Mouse (Mus musculus) ovary, adult 18-20 months (tissue): ENCODE data around the gene Gnai3.
A peak's percentile ranks its signal among the peaks of the same experiment; 100 is the strongest.

Experiments
- DNase-seq: peaks from one replicate; pipeline ENCODE4 v3.0.0; 2022; ENCODE audit warnings: low spot score, mixed read lengths

Gnai3 gene

DNA sequence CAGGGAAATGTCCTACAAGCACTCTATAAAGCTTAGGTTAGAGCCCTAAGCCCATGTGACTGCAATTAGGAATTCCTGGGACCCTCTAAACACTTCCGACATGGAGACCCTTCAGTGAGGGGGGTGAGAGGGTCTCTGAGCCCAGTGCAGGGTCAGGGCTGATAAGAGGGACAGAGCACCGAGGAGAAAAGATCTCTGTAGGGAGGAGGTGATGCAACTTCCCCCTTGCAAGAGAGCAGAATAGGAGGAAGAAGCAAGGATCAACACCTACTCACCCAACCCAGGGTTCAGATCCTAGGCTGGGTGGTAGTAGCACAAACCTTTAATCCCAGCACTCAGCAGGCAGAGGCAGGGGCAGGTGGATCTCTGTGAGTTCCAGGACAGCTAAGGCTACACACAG lies 62.8 kb downstream of the Gnai3 start:
- DNase-seq = no peak

- no peak for DNase-seq
Measured at GRCm38 (mm10) chr3:108082251-108082875, 63.6 kb downstream of the Gnai3 start.

- no peak for DNase-seq
Measured at GRCm38 (mm10) chr3:108081681-108082080, 64.3 kb downstream of the Gnai3 start.

DNA sequence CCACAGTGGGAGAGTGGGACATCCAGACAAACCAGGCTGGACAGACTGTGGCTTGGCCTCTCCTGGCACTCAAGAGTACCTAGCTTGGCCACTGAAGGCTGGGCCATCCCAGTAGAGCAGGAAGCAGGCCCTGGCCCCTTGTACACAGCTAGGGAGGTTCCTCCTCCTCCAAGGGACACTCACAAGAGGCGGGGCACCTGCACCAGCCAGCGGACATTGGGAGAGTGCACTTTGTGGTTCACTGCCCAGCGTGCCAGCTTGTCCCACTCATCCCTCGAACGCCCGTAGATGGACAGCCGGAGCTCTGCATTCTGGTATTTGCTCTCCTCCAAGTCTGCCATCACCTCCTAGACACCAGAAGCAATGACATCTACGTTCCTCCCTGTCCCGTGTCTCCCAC lies 69.1 kb downstream of the Gnai3 start:
- no peak for DNase-seq

DNA sequence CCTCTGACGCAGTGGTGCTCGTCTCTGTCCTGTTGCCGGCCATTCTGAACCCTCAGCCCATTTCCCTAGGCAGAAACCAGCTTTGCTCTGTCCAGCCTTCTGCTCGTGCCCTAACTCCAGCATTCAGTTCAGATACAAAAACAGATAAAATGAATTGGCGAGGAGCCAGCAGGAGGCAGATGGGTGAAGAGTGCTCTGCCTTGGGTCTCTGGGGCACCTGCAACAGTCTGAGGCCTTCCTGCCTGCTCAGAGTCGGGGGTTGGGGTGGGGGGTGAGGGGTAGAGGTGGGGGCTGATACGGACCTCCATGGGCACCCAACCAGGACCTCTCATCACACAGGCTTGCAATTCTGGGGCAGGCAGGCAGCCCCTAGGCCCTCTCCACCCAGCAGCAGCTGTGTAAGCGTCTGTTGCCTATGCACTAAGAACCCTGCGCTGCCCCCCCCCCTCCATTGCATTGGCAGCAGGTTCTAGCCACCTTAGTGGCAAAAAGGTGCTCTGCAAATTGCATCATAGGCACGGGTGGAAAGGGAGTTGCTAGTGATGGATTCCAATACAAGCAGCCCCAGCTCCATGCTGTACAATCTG lies 72.9 kb downstream of the Gnai3 start:
- DNase-seq = no peak

DNA sequence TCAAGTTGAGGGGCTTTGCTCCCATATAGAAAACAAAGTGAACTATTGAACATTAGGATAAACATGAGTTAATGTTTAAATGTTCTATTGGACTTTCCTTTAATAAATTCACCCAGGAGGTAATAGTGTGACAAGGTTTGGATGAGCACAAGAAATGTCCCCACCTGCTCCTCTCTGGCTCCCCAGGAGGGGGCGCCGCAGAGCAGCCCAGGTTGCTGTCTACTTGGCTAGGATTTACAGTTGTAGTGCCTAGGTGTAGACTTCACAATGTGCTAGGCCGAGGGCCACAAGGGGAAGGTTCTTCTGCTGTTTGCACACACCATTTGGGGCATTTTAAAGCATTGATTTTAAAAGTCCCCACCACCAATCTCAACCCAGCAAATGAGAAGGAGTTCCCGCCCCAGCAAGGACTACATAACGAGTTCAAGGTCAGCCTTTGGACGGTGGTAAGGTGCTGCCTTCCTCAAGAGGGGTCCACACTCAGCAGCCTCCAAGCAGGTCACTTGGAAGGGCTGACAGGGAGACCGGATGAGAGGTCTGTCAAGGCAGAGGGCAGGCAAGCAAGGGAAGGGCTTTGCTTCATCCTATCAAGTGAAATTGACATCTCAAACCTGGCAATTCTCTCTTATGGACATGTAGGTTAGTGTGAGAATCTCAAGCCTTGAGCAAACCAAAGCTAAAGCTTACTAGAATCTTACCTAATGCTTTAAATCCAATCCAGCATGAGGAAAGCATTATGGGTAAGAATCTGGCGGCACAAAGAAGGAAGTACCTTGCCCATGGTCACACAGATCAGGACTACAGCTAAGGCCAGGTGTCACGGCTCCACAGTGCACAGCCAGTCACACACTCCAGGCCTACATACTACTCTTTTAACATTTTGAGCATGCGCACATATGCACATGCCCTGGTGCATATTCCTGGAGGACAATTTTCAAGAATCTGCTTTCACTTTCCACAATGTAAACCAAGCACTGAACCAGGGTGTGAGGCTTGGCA lies 75.4 kb downstream of the Gnai3 start:
- no peak for DNase-seq

DNA sequence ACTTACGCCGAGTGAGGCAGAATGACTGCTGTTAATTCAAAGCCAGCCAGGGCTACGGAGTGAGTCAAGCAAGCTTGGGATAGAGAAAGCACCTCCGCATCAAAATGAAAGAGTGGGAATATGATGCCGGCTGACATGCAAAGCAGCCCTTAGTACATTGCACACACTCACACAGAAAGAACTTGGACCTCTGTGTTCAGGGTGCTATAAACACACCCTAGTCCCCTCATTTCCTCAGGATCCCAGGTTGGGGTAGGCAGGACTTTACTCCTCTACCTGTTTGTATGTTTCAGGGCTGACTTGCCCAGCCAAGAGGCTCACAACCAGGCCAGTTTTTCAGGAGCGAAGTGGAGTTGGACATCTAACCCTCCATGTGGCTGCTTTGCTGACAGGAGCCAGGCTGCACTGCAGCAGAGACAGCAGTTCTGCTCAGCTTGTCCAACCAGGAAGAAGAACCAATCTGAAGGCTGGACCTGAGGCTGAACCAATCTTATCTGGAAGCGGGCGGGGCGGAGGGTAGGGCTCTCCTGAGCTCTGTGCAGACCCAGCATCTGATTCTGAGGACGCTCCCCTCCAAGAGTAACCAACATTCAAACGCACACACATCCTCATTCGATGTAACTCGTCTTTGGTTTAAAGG lies 76.6 kb downstream of the Gnai3 start:
- DNase-seq = peak; percentile 49

DNA sequence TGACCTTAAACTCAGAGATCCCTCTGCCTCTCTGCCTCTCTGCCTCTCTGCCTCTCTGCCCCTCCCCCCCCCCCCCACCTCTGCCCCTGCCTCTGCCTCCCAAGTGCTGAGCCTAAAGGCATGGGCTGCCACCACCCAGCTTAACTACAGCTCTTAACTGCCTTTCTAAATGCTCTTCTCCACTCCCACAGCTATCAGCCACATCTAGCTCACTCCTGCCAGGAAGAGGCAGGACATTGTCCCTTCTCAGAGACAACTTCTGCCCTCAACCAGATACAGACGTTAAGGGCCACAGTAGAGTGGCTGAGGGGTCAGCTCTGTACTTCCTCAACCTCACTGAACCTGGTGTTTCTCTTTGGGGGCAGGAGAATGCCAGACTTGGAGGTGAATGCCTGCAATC lies 77.1 kb downstream of the Gnai3 start:
- no peak for DNase-seq

DNA sequence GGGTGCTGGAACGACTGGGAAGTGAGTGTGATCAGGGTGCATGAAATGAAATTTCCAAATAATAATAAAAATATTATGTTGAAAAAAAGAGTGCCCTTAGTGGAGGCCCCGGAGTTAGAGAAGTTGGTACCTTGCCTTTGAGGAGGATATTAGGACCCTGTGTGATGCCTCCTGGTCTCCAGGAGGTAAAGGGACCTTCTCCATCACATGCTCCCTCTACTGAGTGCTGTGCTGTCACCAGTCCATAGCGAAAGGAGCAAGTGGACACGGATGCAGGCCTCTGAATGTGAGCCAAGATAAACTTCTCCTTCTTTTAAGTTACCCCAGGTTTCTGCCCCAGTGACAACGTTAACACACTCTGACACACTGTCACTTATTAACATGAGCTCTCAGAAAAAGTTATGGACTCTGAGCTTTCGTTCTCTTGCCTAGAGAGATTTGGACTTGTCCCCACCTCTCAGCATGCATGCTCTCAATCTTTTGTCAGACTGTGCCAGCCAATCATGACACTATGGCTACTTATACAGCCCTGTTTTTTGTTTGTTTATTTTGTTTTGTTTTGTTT lies 78.5 kb downstream of the Gnai3 start:
- no peak for DNase-seq

DNA sequence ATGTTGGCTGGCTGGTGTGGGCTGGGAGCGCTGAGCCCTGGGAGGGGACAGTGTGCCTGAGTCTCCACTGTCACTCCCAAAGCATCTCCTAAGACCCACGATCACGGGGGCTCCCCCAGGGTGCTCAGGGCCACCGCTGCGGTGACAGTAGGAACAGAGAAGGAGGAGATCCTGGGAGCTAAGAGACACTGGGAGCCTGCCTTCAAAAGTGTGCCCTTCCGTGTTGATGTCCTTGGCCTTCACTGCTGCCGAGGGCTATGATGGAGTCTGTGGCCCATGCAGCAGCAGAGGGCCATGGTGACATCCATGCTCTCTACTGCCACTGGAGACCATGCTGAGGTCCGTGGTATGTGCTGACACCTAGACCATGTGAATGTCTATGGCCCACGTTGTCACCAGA lies 80.4 kb downstream of the Gnai3 start:
- DNase-seq = no peak

DNA sequence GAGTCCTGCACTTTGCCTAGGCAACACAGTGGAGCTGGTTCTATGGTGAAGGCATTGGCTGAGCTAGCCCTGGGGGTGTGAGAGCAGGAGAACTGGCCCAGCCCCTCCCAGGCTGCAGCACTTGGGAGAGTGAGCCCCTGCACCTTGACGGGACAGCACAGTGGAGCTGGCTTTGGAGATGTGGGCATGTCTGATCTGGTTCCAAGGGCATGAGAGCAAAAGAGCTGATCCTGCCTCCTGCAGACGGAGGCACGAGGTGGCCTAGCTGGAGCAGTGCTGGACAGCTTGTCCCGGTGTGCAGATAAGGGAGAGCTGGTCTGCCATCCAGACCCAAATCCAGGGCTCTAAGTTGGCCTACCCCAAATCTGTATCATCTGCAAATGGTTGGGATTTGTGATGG lies 81.3 kb downstream of the Gnai3 start:
- DNase-seq = no peak

DNA sequence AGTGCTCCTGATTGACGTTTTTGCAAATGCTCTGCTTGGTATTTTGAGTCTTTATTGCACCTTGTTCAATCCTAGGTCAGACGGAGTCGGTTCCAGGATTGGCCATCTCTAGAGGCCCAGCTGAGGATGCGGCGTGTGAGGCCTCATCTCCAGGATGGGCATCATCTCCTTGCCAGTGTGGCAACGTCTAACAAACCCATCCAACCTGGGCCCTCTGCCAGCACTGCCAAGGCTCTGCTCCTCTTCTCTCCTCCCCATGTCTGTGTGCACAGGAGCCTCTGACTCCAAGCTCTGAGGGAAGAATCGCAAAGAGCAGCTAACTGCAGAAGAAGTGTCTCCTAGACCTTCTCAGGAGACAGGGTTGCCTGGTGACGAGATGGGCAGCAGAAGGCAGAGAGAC lies 83.3 kb downstream of the Gnai3 start:
- DNase-seq = no peak

DNA sequence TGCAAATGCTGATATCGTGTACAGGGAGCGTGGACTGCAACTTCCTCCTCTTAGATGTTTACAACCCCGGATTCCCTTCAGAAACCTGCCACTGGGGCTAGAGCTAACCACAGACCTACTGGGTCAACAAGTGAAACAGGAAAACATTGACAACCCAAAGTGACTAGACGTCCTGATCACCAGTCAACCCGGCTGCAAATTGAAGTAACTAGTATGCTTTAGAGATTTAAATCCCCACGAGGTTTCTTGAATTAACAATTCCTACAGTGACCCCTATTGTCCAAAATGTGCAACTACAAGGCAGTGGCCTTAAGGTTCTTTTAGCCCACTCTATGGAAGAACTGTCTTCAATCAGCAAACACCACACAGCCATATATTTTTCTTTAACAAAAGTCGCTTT lies 84.5 kb downstream of the Gnai3 start:
- no peak for DNase-seq
